Mouse (Mus musculus): Measurements from ENCODE around the gene Gm10670. TPM values are rescaled to one million over a fixed set of nuclear protein-coding genes. Genes with fewer than 3 reads are reported as not detected.

The Gm10670 gene
- total RNA-seq (2023): not detected

DNA sequence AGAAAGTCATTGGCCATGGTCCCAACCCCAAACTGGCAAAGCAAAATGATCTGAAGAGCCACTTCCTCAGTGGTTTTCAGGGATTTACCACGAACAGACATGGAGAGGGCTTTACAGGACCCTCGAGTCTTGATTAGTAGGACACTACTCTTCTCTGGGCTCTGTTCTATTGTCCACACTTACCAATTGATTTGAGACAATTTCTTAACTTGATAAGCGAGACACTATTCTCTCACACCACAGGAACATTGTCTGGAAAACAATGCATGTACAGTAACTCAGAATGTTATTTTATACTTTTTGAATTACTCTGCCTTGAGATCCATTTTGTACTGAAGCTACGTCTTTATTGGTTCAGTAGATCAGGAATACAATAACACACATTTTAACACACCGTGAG, at the start of gene Gm10670:
TSS of gene Gm10670 (minus strand) at position 101 of the 400 bp plus-strand sequence.

DNA sequence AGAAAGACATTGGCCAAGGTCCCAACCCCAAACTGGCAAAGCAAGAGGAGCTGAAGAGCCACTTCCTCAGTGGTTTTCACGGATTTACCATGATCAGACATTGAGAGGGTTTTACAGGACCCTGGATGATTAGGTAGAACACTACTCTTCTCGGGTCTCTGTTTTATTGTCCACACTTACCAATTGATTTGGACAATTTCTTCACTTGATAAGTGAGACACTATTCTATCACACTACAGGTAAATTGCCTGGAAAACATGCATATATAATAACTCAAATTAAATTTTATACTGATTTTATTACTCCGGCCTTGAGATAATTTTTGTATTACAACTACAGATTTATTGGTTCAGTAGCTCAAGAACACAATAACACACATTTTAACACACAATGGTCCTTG, 35.7 kb upstream of the Gm10670 start, which contains the start of gene Vmn1r103:
TSS of gene Vmn1r103 (minus strand) at position 101 of the 400 bp plus-strand sequence.

DNA sequence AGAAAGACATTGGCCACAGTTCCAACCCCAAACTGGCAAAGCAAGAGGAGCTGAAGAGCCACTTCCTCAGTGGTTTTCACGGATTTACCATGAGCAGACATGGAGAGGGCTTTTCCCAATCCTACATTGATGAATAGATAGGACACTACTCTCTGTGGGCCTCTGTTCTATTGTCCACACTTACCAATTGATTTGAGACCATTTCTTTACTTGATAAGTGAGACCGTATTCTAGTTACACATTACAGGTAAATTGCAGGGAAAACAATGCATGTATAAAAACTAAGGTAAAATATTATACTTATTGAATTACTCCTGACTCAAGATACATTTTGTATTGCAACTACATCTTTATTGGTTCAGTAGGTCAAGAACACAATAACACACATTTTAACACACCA, 32.2 kb downstream of the Gm10670 start, which contains the start of gene Vmn1r101:
TSS of gene Vmn1r101 (minus strand) at position 101 of the 400 bp plus-strand sequence.

Other genes with a start within 250 kb of the Gm10670 start
- not detected for gene Gm4498, start 241.1 kb downstream of the Gm10670 start, total RNA-seq (2023)
- not detected for gene Gm5890, start 212.1 kb downstream of the Gm10670 start, total RNA-seq (2023)
- not detected for gene Gm4133, start 140.9 kb downstream of the Gm10670 start, total RNA-seq (2023)
- gene Gm5728, start 99.5 kb downstream of the Gm10670 start, total RNA-seq (2023): not detected
- not detected for gene Vmn1r100, start 57.0 kb downstream of the Gm10670 start, total RNA-seq (2023)
- not detected for gene Vmn1r101, start 32.3 kb downstream of the Gm10670 start, total RNA-seq (2023)
- gene Vmn1r103, start 35.6 kb upstream of the Gm10670 start, total RNA-seq (2023): not detected
- gene Vmn1r104, start 58.9 kb upstream of the Gm10670 start, total RNA-seq (2023): not detected
- gene Gm5726, start 70.8 kb upstream of the Gm10670 start, total RNA-seq (2023): not detected
- not detected for gene Gm4141, start 101.3 kb upstream of the Gm10670 start, total RNA-seq (2023)
- not detected for gene Gm4513, start 124.1 kb upstream of the Gm10670 start, total RNA-seq (2023)
- gene Vmn1r107, start 194.0 kb upstream of the Gm10670 start, total RNA-seq (2023): not detected
- gene Vmn1r111, start 228.3 kb upstream of the Gm10670 start, total RNA-seq (2023): not detected